Mouse (Mus musculus) liver, embryonic 14.5 days (tissue): Measurements from ENCODE around the gene Riiad1. TPM values are rescaled to one million over a fixed set of nuclear protein-coding genes. Genes with fewer than 3 reads are reported as not detected.
A peak's percentile ranks its signal among the peaks of the same experiment; 100 is the strongest.

Experiments
- ATAC-seq: fragments of 200-750 bp; cut with Nextera tagmentation; 2 replicates; pipeline ENCODE4 v1.8.0; 2017; ENCODE audit warnings: moderate number of reproducible peaks, mild to moderate bottlenecking, moderate library complexity; ENCODE audit not compliant: insufficient read depth
- DNase-seq, 3 experiments: peaks; one replicate each; pipeline ENCODE4 v3.0.0-alpha.2; 2012 to 2013; ENCODE audit warnings: low read depth in 3 of 3, low spot score in 3 of 3
- H3K27ac ChIP-seq: fragments of 300-500 bp; sonication (generic); 2 replicates; pipeline ENCODE4 v1.5.1; 2014; ENCODE audit warnings: moderate library complexity, mild to moderate bottlenecking, control low read depth, inconsistent platforms
- H3K27me3 ChIP-seq: fragments of 300-500 bp; sonication (generic); 2 replicates; pipeline ENCODE4 v1.6.1; 2014; ENCODE audit warnings: mild to moderate bottlenecking, low read length, moderate library complexity; ENCODE audit not compliant: control insufficient read depth, insufficient read depth
- H3K36me3 ChIP-seq: fragments of 300-500 bp; sonication (generic); replicated peaks from 2 replicates; pipeline ENCODE4 v1.6.1; 2014; ENCODE audit warnings: low read depth; ENCODE audit not compliant: control insufficient read depth, insufficient read depth
- H3K4me1 ChIP-seq, 2 experiments: fragments of 200-500 bp in 1 of 2; fragments of 300-500 bp in 1 of 2; sonication (generic) in 1 of 2; replicated peaks; 2 replicates each; pipeline ENCODE4 v1.6.1; 2012 to 2014; ENCODE audit warnings: antibody characterized with exemption in 1 of 2, inconsistent platforms in 1 of 2, low read length in 1 of 2; ENCODE audit not compliant: control insufficient read depth in 2 of 2, insufficient read depth in 2 of 2
- H3K4me2 ChIP-seq: fragments of 300-500 bp; sonication (generic); 2 replicates; pipeline ENCODE4 v1.6.1; 2014; ENCODE audit warnings: low read depth, mild to moderate bottlenecking, control low read depth, moderate library complexity
- H3K4me3 ChIP-seq, 2 experiments: fragments of 200-500 bp in 1 of 2; fragments of 300-500 bp in 1 of 2; sonication (generic) in 1 of 2; 2 replicates each; pipeline ENCODE4 v1.5.1; 2012 to 2014; ENCODE audit warnings: low read depth in 2 of 2, low read length in 2 of 2, mild to moderate bottlenecking in 2 of 2, control low read depth in 1 of 2, inconsistent platforms in 1 of 2, moderate library complexity in 1 of 2; ENCODE audit not compliant: insufficient read depth in 1 of 2
- H3K9ac ChIP-seq: fragments of 300-500 bp; sonication (generic); replicated peaks from 2 replicates; pipeline ENCODE4 v1.6.1; 2014; ENCODE audit warnings: mild to moderate bottlenecking, control low read depth, moderate library complexity
- H3K9me3 ChIP-seq: fragments of 300-500 bp; sonication (generic); 2 replicates; pipeline ENCODE4 v1.6.1; 2016; ENCODE audit warnings: low read length, mixed read lengths; ENCODE audit not compliant: control insufficient read depth
- CTCF ChIP-seq: IDR thresholded peaks from 2 replicates; pipeline ENCODE4 v1.5.1; 2016; ENCODE audit warnings: antibody characterized with exemption, low read depth, control low read depth
- EP300 ChIP-seq: IDR thresholded peaks from 2 replicates; pipeline ENCODE4 v1.6.1; 2016; ENCODE audit warnings: antibody characterized with exemption, low read depth
- WGBS: fragments of 180-500 bp; shearing (Covaris S2); extraction: QIAGEN DNeasy Blood & Tissue Kit; methylation state at CpG from one replicate; pipeline ENCODE4 v1.1.7; 2014; ENCODE audit not compliant: insufficient replicate concordance; 5-methylcytosine and 5-hydroxymethylcytosine counted together
- polyA plus RNA-seq, 2 experiments: library from polyadenylated mRNA; depleted of rRNA in 1 of 2; stranded (reverse) in 1 of 2; unstranded in 1 of 2; fragments of >200 nt; fragmentation: Nextera tagmentation in 1 of 2; extraction: Ambion mirVana in 1 of 2; gene quantifications; 2 replicates each; pipeline versions ENCODE4 v1.2.1 to v1.2.3; 2012 to 2014

The Riiad1 gene
- polyA plus RNA-seq, 2 experiments: not detected

- Histone ChIP-seq H3K27me3 (no peaks in the 10 kb centered on the region), H3K4me1 (peaks cover 3 to 4% of the 10 kb centered on the region in 2 experiments; a peak in 2 of 4 replicates), H3K4me2 (peak within 1 kb of the TSS; percentile 81), H3K4me3 (peak within 1 kb of the TSS; percentile 76 to 97), H3K36me3 (peaks cover 26% of the 10 kb centered on the region), H3K27ac (peak within 1 kb of the TSS; percentile 50; the same call in 1 of the 2 replicates), H3K9me3 (no peaks in the 10 kb centered on the region), H3K9ac (peak within 1 kb of the TSS; percentile 83)
- TF ChIP-seq CTCF (no peak), EP300 (no peak)
- DNase-seq: no peak
- under 1% methylated on average over 24 of the region's 24 CpGs for WGBS
- ATAC-seq: peak; percentile 73; the same call in 1 of the 2 replicates
These were observed 36.6 kb downstream of the Riiad1 start, which contains the start of gene Oaz3 for GRCm38 (mm10) chr3:94443597-94443964. Gene Oaz3 (minus strand): TSS chr3:94443915.

GRCm38 (mm10) chr3:94442951-94443596, 37.1 kb downstream of the Riiad1 start, which contains the start of gene Mrpl9:
Gene Mrpl9 (plus strand): TSS chr3:94443318.
- Histone ChIP-seq H3K9ac (peak within 1 kb of the TSS; percentile 83), H3K4me2 (peak within 1 kb of the TSS; percentile 81), H3K36me3 (peaks cover 22% of the 10 kb centered on the region), H3K4me3 (peak within 1 kb of the TSS; percentile 76 to 97), H3K4me1 (peaks cover 3 to 4% of the 10 kb centered on the region in 2 experiments; a peak in 2 of 4 replicates), H3K27ac (peak within 1 kb of the TSS; percentile 50; the same call in 1 of the 2 replicates), H3K9me3 (no peaks in the 10 kb centered on the region), H3K27me3 (no peaks in the 10 kb centered on the region)
- peak; percentile 81 to 85 (median 84) for DNase-seq
- TF ChIP-seq EP300 (no peak), CTCF (no peak)
- peak; percentile 99 for ATAC-seq
- under 1% methylated on average over 39 of the region's 39 CpGs for WGBS

DNA sequence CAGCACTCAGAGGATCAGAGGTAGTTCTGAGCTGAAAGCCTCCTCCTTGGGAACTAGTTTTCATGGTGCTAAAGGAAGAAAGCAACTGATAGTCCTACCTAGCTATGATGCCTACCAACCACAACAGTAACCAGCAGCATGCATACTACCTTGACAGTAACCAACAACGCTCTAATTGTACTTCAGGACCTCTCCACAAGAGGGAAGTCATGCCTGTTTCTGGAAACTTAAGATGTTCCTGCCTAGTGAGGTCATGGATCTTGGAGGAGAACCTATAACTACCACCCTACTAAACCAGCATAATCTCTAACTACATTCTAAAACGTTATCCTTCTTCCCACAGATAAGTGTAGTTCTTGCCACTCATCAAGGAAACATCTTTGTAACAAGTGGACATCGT, 39.0 kb downstream of the Riiad1 start:
- no peak overlapping the region for H3K4me2 ChIP-seq
- H3K9ac ChIP-seq: no peak overlapping the region
- no peak for ATAC-seq
- DNase-seq: no peak
- H3K4me3 ChIP-seq: no peak overlapping the region
- WGBS: 33% methylated on average over 3 of the region's 3 CpGs
- H3K27me3 ChIP-seq: no peaks in the 10 kb centered on the region
- peaks cover 8% of the 10 kb centered on the region for H3K36me3 ChIP-seq
- H3K9me3 ChIP-seq: no peaks in the 10 kb centered on the region
- TF ChIP-seq EP300: no peak
- TF ChIP-seq CTCF: peak; percentile 23; the same call in 1 of the 2 replicates
- H3K27ac ChIP-seq: no peak overlapping the region
- H3K4me1 ChIP-seq: peaks cover 3 to 4% of the 10 kb centered on the region in 2 experiments; a peak in 2 of 4 replicates

DNA sequence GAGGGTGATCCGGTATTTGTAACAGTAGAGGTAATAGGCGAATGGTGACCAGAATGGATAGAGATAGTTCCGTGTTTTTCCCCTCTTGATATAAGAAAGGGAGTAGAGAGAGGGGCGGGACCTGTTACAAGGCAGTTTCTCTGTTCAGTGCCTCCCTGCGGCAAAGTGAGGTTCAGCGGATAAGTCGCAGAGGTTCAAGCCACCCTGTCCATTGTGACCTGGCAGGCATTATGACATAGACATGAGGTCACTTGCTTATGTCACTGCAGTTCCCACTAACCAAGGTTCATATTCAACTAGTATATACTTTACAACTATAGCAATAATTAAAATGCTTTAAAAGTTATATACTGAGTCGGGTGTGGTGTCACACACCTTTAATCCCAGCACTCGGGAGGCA, 43.7 kb downstream of the Riiad1 start:
- DNase-seq (no peak), ATAC-seq (no peak)
- Histone ChIP-seq H3K27me3 (no peaks in the 10 kb centered on the region), H3K4me1 (no peaks in the 10 kb centered on the region), H3K9me3 (no peaks in the 10 kb centered on the region), H3K9ac (no peak overlapping the region), H3K27ac (no peak overlapping the region), H3K36me3 (no peaks in the 10 kb centered on the region), H3K4me3 (no peak overlapping the region), H3K4me2 (no peak overlapping the region)
- TF ChIP-seq EP300 (no peak), CTCF (no peak)
- 70% methylated on average over 9 of the region's 9 CpGs for WGBS

- 64% methylated on average over 2 of the region's 2 CpGs for WGBS
- Histone ChIP-seq H3K4me2 (no peak overlapping the region), H3K4me1 (no peaks in the 10 kb centered on the region), H3K27me3 (no peaks in the 10 kb centered on the region), H3K36me3 (no peaks in the 10 kb centered on the region), H3K9ac (no peak overlapping the region), H3K4me3 (no peak overlapping the region), H3K9me3 (no peaks in the 10 kb centered on the region), H3K27ac (no peak overlapping the region)
- TF ChIP-seq EP300: no peak
- no peak for TF ChIP-seq CTCF
- DNase-seq (no peak), ATAC-seq (no peak)
These were observed 45.8 kb downstream of the Riiad1 start for GRCm38 (mm10) chr3:94434305-94434704.
